Mouse (Mus musculus) midbrain, embryonic 15.5 days (tissue): ENCODE results near the gene Cort. TPM values are rescaled to one million over a fixed set of nuclear protein-coding genes. Genes with fewer than 3 reads are reported as not detected.
"Not testable (repeated sequence)": the region's sequence is repeated elsewhere in the genome, so short reads cannot be mapped to it uniquely, and the experiment has no call there.

Experiments
- ATAC-seq: fragments of 200-750 bp; cut with Nextera tagmentation; replicated peaks from 2 replicates; pipeline ENCODE4 v1.8.0; 2017; ENCODE audit warnings: moderate TSS enrichment
- H3K27ac ChIP-seq: fragments of 300-500 bp; sonication (generic); 2 replicates; pipeline ENCODE4 v1.5.1; 2015; ENCODE audit warnings: mild to moderate bottlenecking, inconsistent platforms
- H3K27me3 ChIP-seq: fragments of 300-500 bp; sonication (generic); replicated peaks from 2 replicates; pipeline ENCODE4 v1.6.1; 2015; ENCODE audit warnings: inconsistent platforms
- H3K36me3 ChIP-seq: fragments of 300-500 bp; sonication (generic); replicated peaks from 2 replicates; pipeline ENCODE4 v1.6.1; 2015; ENCODE audit warnings: inconsistent platforms
- H3K4me1 ChIP-seq: fragments of 300-500 bp; sonication (generic); 2 replicates; pipeline ENCODE4 v1.6.1; 2015; ENCODE audit warnings: inconsistent platforms
- H3K4me2 ChIP-seq: fragments of 300-500 bp; sonication (generic); 2 replicates; pipeline ENCODE4 v1.6.1; 2015; ENCODE audit warnings: inconsistent platforms, mild to moderate bottlenecking, moderate library complexity
- H3K4me3 ChIP-seq: fragments of 300-500 bp; sonication (generic); 2 replicates; pipeline ENCODE4 v1.5.1; 2015; ENCODE audit warnings: mild to moderate bottlenecking, inconsistent platforms
- H3K9ac ChIP-seq: fragments of 300-500 bp; sonication (generic); 2 replicates; pipeline ENCODE4 v1.6.1; 2015; ENCODE audit warnings: mild to moderate bottlenecking, inconsistent platforms
- H3K9me3 ChIP-seq: fragments of 300-500 bp; sonication (generic); 2 replicates; pipeline ENCODE4 v1.6.1; 2016; ENCODE audit warnings: inconsistent platforms
- WGBS: fragments of 180-500 bp; shearing (Covaris S2); methylation state at CpG from one replicate; pipeline ENCODE4 v1.1.7; 2015; ENCODE audit warnings: mixed read lengths; 5-methylcytosine and 5-hydroxymethylcytosine counted together
- polyA plus RNA-seq: library from polyadenylated mRNA; unstranded; fragments of >200 nt; fragmentation: Nextera tagmentation; extraction: Ambion mirVana; gene quantifications from 2 replicates; pipeline ENCODE4 v1.2.1, GENCODE M21; 2015

Gene Cort
- polyA plus RNA-seq: 0.62 TPM in 1 of 2 replicates, not detected in the other

- no peak for ATAC-seq
- Histone ChIP-seq H3K4me2 (no peak within 1 kb of the TSS), H3K27ac (no peak within 1 kb of the TSS), H3K27me3 (no peaks in the 10 kb centered on the region), H3K9ac (no peak within 1 kb of the TSS), H3K4me1 (no peaks in the 10 kb centered on the region), H3K9me3 (no peaks in the 10 kb centered on the region), H3K4me3 (no peak within 1 kb of the TSS), H3K36me3 (0 out of 2 replicates have a peak, but pooled peaks cover 6% of the 10 kb centered on the region)
- WGBS: 83% methylated on average over 11 of the region's 11 CpGs
These were observed at the start of gene Cort for GRCm38 (mm10) chr4:149126663-149127062. TSS of gene Cort (minus strand) at chr4:149126763.

GRCm38 (mm10) chr4:149173661-149174060, 47.1 kb upstream of the Cort start:
- H3K27me3 ChIP-seq: no peaks in the 10 kb centered on the region
- 90% methylated on average over 6 of the region's 6 CpGs for WGBS
- H3K9ac ChIP-seq: no peak overlapping the region
- no peak overlapping the region for H3K4me2 ChIP-seq
- H3K36me3 ChIP-seq: peaks cover 13% of the 10 kb centered on the region
- H3K27ac ChIP-seq: no peak overlapping the region
- H3K9me3 ChIP-seq: no peaks in the 10 kb centered on the region
- H3K4me3 ChIP-seq: no peak overlapping the region
- no peaks in the 10 kb centered on the region for H3K4me1 ChIP-seq
- no peak for ATAC-seq

- H3K27ac ChIP-seq: peak overlapping the region; percentile 42; the same call in 1 of the 2 replicates
- no peaks in the 10 kb centered on the region for H3K27me3 ChIP-seq
- no peaks in the 10 kb centered on the region for H3K4me1 ChIP-seq
- peaks cover 8% of the 10 kb centered on the region for H3K36me3 ChIP-seq
- H3K4me3 ChIP-seq: no peak overlapping the region
- no peak overlapping the region for H3K4me2 ChIP-seq
- no peaks in the 10 kb centered on the region for H3K9me3 ChIP-seq
- ATAC-seq: no peak
- WGBS: 71% methylated on average over 2 of the region's 2 CpGs
- H3K9ac ChIP-seq: no peak overlapping the region
These were observed 46.1 kb upstream of the Cort start for GRCm38 (mm10) chr4:149172666-149173065.

- Histone ChIP-seq H3K4me1 (peaks cover 3% of the 10 kb centered on the region), H3K27ac (peak overlapping the region; percentile 42; the same call in 1 of the 2 replicates), H3K27me3 (no peaks in the 10 kb centered on the region), H3K36me3 (peaks cover 6% of the 10 kb centered on the region; the same call in 1 of the 2 replicates), H3K4me2 (no peak overlapping the region), H3K9ac (no peak overlapping the region), H3K4me3 (no peak overlapping the region), H3K9me3 (no peaks in the 10 kb centered on the region)
- WGBS: 95% methylated on average over 5 of the region's 5 CpGs
- no peak for ATAC-seq
These were observed 45.5 kb upstream of the Cort start for GRCm38 (mm10) chr4:149172083-149172482.

- no peak overlapping the region for H3K27ac ChIP-seq
- H3K9me3 ChIP-seq: no peaks in the 10 kb centered on the region
- H3K36me3 ChIP-seq: peaks cover 2% of the 10 kb centered on the region; the same call in 1 of the 2 replicates
- H3K4me1 ChIP-seq: peaks cover 5% of the 10 kb centered on the region
- 78% methylated on average over 5 of the region's 5 CpGs for WGBS
- no peak for ATAC-seq
- no peaks in the 10 kb centered on the region for H3K27me3 ChIP-seq
- no peak overlapping the region for H3K4me2 ChIP-seq
- H3K4me3 ChIP-seq: no peak overlapping the region
- H3K9ac ChIP-seq: no peak overlapping the region
These were observed 45.0 kb upstream of the Cort start for GRCm38 (mm10) chr4:149171581-149171981.

DNA sequence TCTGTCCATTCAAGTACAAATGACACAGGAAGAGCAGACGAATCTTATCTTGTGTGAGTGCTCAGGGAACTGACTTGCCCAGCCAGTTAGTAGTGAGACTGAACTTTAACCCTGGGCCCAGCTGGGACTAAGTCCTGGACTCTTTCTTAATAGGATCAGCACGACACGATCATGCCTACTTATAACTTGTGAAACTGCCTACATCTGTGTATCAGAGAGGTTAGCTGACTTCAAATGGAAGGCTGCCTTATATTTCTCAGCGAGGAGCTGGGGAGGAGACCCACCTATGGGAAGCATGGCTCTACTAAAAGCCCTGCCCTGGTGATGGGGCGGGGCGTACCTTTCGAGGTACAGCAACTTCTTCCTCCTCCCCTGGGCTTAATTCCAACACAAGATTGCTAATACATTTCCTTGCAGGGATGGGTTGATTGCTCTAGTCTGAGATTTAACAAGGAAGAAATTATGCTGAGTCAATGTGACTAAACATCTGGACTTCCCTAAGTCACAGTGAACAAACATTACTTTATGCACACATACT, 43.9 kb upstream of the Cort start:
- Histone ChIP-seq H3K9ac (no peak overlapping the region), H3K4me2 (no peak overlapping the region)
- 63% methylated on average over 7 of the region's 7 CpGs for WGBS

GRCm38 (mm10) chr4:149169926-149170325, 43.4 kb upstream of the Cort start:
- not testable (repeated sequence) for H3K4me2 ChIP-seq, H3K27me3 ChIP-seq, H3K27ac ChIP-seq, H3K36me3 ChIP-seq, H3K4me3 ChIP-seq, ATAC-seq, H3K9ac ChIP-seq, H3K9me3 ChIP-seq
- peaks cover 17% of the 10 kb centered on the region for H3K4me1 ChIP-seq
- 69% methylated on average over 7 of the region's 8 CpGs for WGBS

More for the DNA sequence above, 43.9 kb upstream of the Cort start:
- H3K36me3 ChIP-seq: no peaks in the 10 kb centered on the region
- no peaks in the 10 kb centered on the region for H3K9me3 ChIP-seq
- H3K4me1 ChIP-seq: peaks cover 12% of the 10 kb centered on the region
- no peaks in the 10 kb centered on the region for H3K27me3 ChIP-seq
- no peak overlapping the region for H3K4me3 ChIP-seq
- no peak for ATAC-seq
- H3K27ac ChIP-seq: no peak overlapping the region

GRCm38 (mm10) chr4:149168016-149168415, 41.5 kb upstream of the Cort start:
- Histone ChIP-seq H3K9me3 (no peaks in the 10 kb centered on the region), H3K27me3 (no peaks in the 10 kb centered on the region), H3K9ac (no peak overlapping the region), H3K4me3 (no peak overlapping the region), H3K4me2 (no peak overlapping the region), H3K36me3 (peaks cover 3% of the 10 kb centered on the region; the same call in 1 of the 2 replicates), H3K4me1 (peaks cover 17% of the 10 kb centered on the region), H3K27ac (no peak overlapping the region)
- 80% methylated on average over 2 of the region's 2 CpGs for WGBS
- ATAC-seq: no peak

DNA sequence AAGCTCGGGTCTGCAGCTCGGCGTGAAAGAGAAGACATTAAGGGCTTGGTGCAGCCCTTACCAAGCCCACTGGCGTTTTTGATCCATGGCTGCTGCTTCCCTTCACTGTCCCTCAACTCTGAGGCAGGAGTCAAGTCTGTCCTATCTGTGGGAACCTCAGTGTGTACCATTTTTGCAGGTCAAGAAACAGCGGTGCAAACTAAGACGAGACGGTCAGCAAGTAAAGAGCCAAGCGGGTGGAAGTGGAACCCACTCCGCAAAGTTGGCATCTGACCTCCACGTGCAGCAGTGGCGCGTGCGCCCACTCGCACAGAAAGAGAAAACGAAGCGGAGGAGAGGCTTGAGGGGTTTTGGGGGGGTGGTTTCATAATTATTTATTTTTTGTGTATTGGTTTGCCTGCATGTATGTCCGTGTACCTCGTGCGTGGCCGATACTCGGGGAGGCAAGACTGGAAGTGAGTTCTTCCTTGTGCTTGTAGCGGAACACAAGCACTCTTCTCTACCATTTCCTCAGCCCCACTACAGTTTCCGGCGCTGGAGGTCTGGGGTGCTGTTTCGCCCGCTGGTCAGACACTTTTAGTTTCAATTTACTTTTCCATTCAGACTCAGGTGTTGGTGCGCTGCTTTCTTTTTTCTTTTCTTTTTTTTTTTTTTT, 40.5 kb upstream of the Cort start:
- peaks cover 17% of the 10 kb centered on the region for H3K4me1 ChIP-seq
- peak; percentile 68 for ATAC-seq
- H3K9ac ChIP-seq: peak overlapping the region; percentile 44
- peak overlapping the region; percentile 98 for H3K4me2 ChIP-seq
- H3K27me3 ChIP-seq: no peaks in the 10 kb centered on the region
- under 1% methylated on average over 27 of the region's 27 CpGs for WGBS
- no peaks in the 10 kb centered on the region for H3K9me3 ChIP-seq
- H3K36me3 ChIP-seq: peaks cover 3% of the 10 kb centered on the region; the same call in 1 of the 2 replicates
- H3K4me3 ChIP-seq: peak overlapping the region; percentile 99
- H3K27ac ChIP-seq: peak overlapping the region; percentile 68

- ATAC-seq: peak; percentile 99
- Histone ChIP-seq H3K36me3 (peaks cover 5% of the 10 kb centered on the region), H3K27me3 (no peaks in the 10 kb centered on the region), H3K4me2 (peak within 1 kb of the TSS; percentile 98), H3K9me3 (no peaks in the 10 kb centered on the region), H3K4me1 (peaks cover 17% of the 10 kb centered on the region), H3K9ac (peak within 1 kb of the TSS; percentile 90), H3K4me3 (peak within 1 kb of the TSS; percentile 99), H3K27ac (peak within 1 kb of the TSS; percentile 68)
- under 1% methylated on average over 59 of the region's 59 CpGs for WGBS
These were observed 39.8 kb upstream of the Cort start, which contains the start of gene Pgd for GRCm38 (mm10) chr4:149166215-149166946. TSS of gene Pgd (minus strand) at chr4:149166771.

DNA sequence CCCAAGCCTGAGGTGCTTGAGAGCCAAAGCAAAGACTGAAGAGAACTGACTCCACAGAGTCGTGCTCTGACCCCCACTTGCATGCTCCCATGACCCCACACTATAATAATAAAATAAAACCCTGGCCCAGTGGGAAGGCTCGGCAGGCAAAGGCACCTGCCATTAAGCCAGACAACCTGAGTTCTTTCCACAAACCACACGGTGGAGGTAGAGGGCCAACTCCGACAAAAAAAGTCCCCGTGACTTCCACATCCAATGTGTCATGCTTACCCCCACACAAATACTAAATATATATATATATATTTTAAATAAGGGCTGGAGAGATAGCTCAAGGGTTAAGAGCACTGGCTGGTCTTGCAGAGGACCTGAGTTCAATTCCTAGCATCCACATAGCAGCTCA, 37.6 kb upstream of the Cort start:
- 62% methylated on average over 5 of the region's 5 CpGs for WGBS
- ATAC-seq: no peak

GRCm38 (mm10) chr4:149163196-149163595, 36.6 kb upstream of the Cort start:
- Histone ChIP-seq H3K27ac (no peak overlapping the region), H3K9ac (no peak overlapping the region), H3K4me2 (no peak overlapping the region), H3K36me3 (peaks cover 24% of the 10 kb centered on the region), H3K27me3 (no peaks in the 10 kb centered on the region), H3K4me3 (no peak overlapping the region), H3K9me3 (no peaks in the 10 kb centered on the region), H3K4me1 (peaks cover 17% of the 10 kb centered on the region)
- ATAC-seq: no peak
- 57% methylated on average over 1 of the region's 1 CpGs for WGBS

More for the DNA sequence above, 37.6 kb upstream of the Cort start:
- no peak overlapping the region for H3K4me3 ChIP-seq
- peaks cover 17% of the 10 kb centered on the region for H3K4me1 ChIP-seq
- H3K27me3 ChIP-seq: no peaks in the 10 kb centered on the region
- H3K9me3 ChIP-seq: no peaks in the 10 kb centered on the region
- no peak overlapping the region for H3K4me2 ChIP-seq
- H3K36me3 ChIP-seq: peaks cover 19% of the 10 kb centered on the region
- no peak overlapping the region for H3K9ac ChIP-seq
- H3K27ac ChIP-seq: no peak overlapping the region
